Mouse (Mus musculus) hindbrain, postnatal 0 days (tissue): Measurements from ENCODE around the gene Paqr5. TPM values are rescaled to one million over a fixed set of nuclear protein-coding genes. Genes with fewer than 3 reads are reported as not detected.

Source experiments
- ATAC-seq: fragments of 200-750 bp; cut with Nextera tagmentation; 2 replicates; pipeline ENCODE4 v1.8.0; 2017; ENCODE audit warnings: mild to moderate bottlenecking, moderate TSS enrichment, moderate library complexity
- DNase-seq: peaks from one replicate; pipeline ENCODE4 v3.0.0-alpha.2; 2015; ENCODE audit warnings: low spot score
- H3K27ac ChIP-seq: fragments of 300-500 bp; sonication (generic); 2 replicates; pipeline ENCODE4 v1.5.1; 2014; ENCODE audit warnings: mild to moderate bottlenecking
- H3K27me3 ChIP-seq: fragments of 300-500 bp; sonication (generic); 2 replicates; pipeline ENCODE4 v1.6.1; 2014; ENCODE audit warnings: low read length, mixed read lengths; ENCODE audit not compliant: insufficient read depth
- H3K36me3 ChIP-seq: fragments of 300-500 bp; sonication (generic); 2 replicates; pipeline ENCODE4 v1.6.1; 2014; ENCODE audit warnings: low read length, mixed read lengths; ENCODE audit not compliant: insufficient read depth
- H3K4me1 ChIP-seq: fragments of 300-500 bp; sonication (generic); 2 replicates; pipeline ENCODE4 v1.6.1; 2014; ENCODE audit warnings: antibody characterized with exemption, low read length, mixed read lengths; ENCODE audit not compliant: insufficient read depth
- H3K4me2 ChIP-seq: fragments of 300-500 bp; sonication (generic); 2 replicates; pipeline ENCODE4 v1.6.1; 2014; ENCODE audit warnings: low read depth, mild to moderate bottlenecking, low read length, moderate library complexity, mixed read lengths
- H3K4me3 ChIP-seq: fragments of 300-500 bp; sonication (generic); 2 replicates; pipeline ENCODE4 v1.5.1; 2014; ENCODE audit warnings: low read length
- H3K9ac ChIP-seq: fragments of 300-500 bp; sonication (generic); replicated peaks from 2 replicates; pipeline ENCODE4 v1.6.1; 2014; ENCODE audit warnings: mild to moderate bottlenecking, low read length, moderate library complexity, mixed read lengths
- H3K9me3 ChIP-seq: fragments of 300-500 bp; sonication (generic); 2 replicates; pipeline ENCODE4 v1.6.1; 2016; ENCODE audit warnings: low read length, mixed read lengths
- CTCF ChIP-seq: IDR thresholded peaks from 2 replicates; pipeline ENCODE4 v1.5.1; 2016; ENCODE audit warnings: antibody characterized with exemption, control low read depth, low read depth
- WGBS: fragments of 180-500 bp; shearing (Covaris S2); extraction: QIAGEN DNeasy Blood & Tissue Kit; methylation state at CpG from one replicate; pipeline ENCODE4 v1.1.7; 2014; 5-methylcytosine and 5-hydroxymethylcytosine counted together
- polyA plus RNA-seq: library from polyadenylated mRNA; unstranded; fragments of >200 nt; fragmentation: Nextera tagmentation; extraction: Ambion mirVana; gene quantifications from 2 replicates; pipeline ENCODE4 v1.2.1, GENCODE M21; 2015
- total RNA-seq: library from RNA; depleted of rRNA; stranded (reverse); fragments of >200 nt; gene quantifications from 2 replicates; pipeline ENCODE4 v1.2.3, GENCODE M21; 2014

The Paqr5 gene
- total and polyA plus RNA-seq, 2 experiments from 2014 or later = 0.16 to 0.80 TPM

DNA sequence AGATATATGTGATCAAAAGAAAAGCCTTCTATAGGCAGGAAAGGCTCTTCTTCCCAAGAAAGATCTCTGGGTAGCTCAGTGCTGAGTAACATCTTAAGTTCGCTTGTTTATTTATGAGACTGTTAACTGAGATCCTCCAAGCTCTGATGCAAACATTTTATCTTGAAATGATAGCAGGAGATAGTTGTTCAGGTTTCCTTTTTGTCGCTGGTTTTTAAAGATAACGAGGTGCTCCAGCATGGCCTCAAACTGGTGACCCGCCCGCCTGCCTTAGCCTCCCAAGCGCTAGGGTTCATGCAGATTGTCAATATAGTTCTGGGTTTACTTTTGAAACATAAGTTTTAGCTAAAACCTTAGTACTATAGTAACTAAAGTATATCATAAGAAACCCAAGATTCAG lies 106.3 kb downstream of the Paqr5 start:
- Histone ChIP-seq H3K4me3 (no peak overlapping the region), H3K9ac (no peak overlapping the region), H3K27me3 (no peaks in the 10 kb centered on the region), H3K9me3 (no peaks in the 10 kb centered on the region), H3K36me3 (no peaks in the 10 kb centered on the region), H3K27ac (no peak overlapping the region), H3K4me2 (no peak overlapping the region), H3K4me1 (no peaks in the 10 kb centered on the region)
- 96% methylated on average over 6 of the region's 6 CpGs for WGBS
- ATAC-seq (no peak), DNase-seq (no peak)
- TF ChIP-seq CTCF = no peak

DNA sequence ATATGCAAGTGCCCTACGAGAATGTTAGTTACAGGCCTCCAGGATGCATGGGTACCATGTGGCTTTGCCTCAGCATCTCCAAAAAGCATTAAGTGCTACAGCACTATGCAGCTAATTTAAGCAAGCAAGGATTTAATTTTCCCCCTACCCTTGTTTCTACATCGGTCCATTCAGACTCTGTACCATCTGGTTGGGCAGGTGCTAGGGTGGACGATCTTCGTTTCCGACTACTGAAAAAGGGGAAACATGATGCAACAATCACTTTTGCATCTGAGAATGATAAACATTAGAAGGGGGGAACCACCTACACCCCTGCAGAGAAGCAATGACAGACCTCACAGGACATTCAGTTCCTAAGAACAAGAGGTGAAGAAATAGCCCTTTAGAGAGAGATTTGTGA lies 107.2 kb downstream of the Paqr5 start:
- Histone ChIP-seq H3K27me3 (no peaks in the 10 kb centered on the region), H3K9ac (no peak overlapping the region), H3K4me3 (no peak overlapping the region), H3K4me1 (no peaks in the 10 kb centered on the region), H3K4me2 (no peak overlapping the region), H3K27ac (no peak overlapping the region), H3K9me3 (no peaks in the 10 kb centered on the region), H3K36me3 (no peaks in the 10 kb centered on the region)
- DNase-seq = no peak
- TF ChIP-seq CTCF = no peak
- WGBS = 92% methylated on average over 5 of the region's 5 CpGs
- ATAC-seq = no peak

DNA sequence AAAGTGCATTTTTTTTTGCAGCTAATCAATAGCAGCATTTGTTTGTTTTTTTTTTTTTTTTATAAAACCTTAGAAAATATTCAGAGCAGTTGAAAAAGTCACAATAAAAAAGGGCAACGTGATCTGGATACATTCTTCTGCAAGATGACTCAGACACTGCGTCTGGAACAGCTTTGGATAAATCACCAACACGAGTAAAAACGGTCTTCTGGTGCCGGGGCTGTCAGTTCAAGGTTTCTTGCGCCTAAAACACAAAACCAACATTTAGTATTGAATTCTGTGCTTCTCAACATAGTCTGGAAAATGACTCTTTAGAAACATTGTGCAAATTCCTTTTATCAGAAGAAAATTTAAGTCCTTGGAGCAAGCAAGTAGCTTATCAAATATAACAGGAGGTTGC lies 109.2 kb downstream of the Paqr5 start:
- ATAC-seq = no peak
- peaks cover 3% of the 10 kb centered on the region for H3K36me3 ChIP-seq
- WGBS = 91% methylated on average over 6 of the region's 6 CpGs

DNA sequence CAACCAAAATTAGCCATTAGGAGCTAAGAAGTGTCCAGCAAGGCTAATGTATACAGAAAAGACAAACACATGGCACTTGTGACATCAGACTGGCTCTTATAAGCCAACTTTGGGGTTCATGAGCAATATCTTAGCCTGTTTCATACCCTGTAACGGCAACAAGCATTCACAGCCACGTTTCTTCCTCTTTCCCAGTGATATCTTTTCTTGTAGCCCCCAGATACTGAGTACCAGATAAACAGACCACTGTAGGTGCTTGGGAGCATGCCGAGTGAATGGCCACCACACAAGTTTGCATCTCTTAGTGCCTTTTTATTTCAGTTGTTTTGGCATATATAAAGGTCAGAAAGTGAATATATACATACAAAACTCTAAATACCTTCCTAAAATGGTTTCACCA lies 109.7 kb downstream of the Paqr5 start:
- no peak overlapping the region for H3K4me3 ChIP-seq
- TF ChIP-seq CTCF = no peak
- H3K27me3 ChIP-seq = no peaks in the 10 kb centered on the region
- H3K36me3 ChIP-seq = peaks cover 7% of the 10 kb centered on the region
- ATAC-seq = no peak
- 0 out of 2 replicates have a peak, but pooled peaks cover 3% of the 10 kb centered on the region for H3K4me1 ChIP-seq
- no peak overlapping the region for H3K9ac ChIP-seq
- no peak overlapping the region for H3K4me2 ChIP-seq
- no peak for DNase-seq
- H3K9me3 ChIP-seq = no peaks in the 10 kb centered on the region
- WGBS = 89% methylated on average over 3 of the region's 3 CpGs
- no peak overlapping the region for H3K27ac ChIP-seq

More for the DNA sequence above, 109.2 kb downstream of the Paqr5 start:
- no peak overlapping the region for H3K9ac ChIP-seq
- TF ChIP-seq CTCF = no peak
- no peak overlapping the region for H3K27ac ChIP-seq
- no peaks in the 10 kb centered on the region for H3K9me3 ChIP-seq
- H3K27me3 ChIP-seq = no peaks in the 10 kb centered on the region
- H3K4me2 ChIP-seq = no peak overlapping the region
- DNase-seq = no peak
- no peak overlapping the region for H3K4me3 ChIP-seq
- H3K4me1 ChIP-seq = 0 out of 2 replicates have a peak, but pooled peaks cover 3% of the 10 kb centered on the region

DNA sequence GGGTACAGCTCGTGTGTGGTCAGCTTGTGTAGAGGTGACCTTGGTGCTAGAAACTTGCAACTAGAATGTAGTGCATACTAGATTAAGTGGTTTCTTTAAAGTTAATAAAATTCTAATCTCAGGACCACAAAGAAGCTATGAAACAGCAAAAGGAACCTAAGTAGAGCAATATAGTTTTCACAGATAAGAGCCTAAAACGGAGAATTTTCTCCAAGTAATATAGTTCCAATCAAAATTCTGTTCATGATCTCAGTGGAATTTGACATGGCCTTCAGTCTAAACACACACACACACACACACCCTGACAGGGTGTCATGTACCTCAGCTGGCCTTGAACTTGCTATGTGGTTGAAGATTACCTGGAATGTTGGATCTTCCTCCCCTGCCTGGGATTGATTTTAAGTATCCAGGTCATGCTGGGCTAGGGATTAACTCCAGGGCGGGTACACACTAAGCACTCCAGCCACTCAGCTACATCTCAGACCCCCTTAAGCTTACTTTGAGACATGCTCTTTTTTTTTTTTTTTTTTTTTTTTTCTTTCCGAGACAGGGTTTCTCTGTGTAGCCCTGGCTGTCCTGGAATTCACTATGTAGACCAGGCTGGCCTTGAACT lies 111.2 kb downstream of the Paqr5 start:
- H3K4me1 ChIP-seq = 0 out of 2 replicates have a peak, but pooled peaks cover 3% of the 10 kb centered on the region
- no peaks in the 10 kb centered on the region for H3K27me3 ChIP-seq
- ATAC-seq = no peak
- TF ChIP-seq CTCF = no peak
- peak overlapping the region; percentile 94; the same call in 1 of the 2 replicates for H3K27ac ChIP-seq
- WGBS = 42% methylated on average over 4 of the region's 4 CpGs
- H3K4me3 ChIP-seq = peak overlapping the region; percentile 89; the same call in 1 of the 2 replicates
- peak overlapping the region; percentile 65 for H3K4me2 ChIP-seq
- no peaks in the 10 kb centered on the region for H3K9me3 ChIP-seq
- DNase-seq = no peak
- peak overlapping the region; percentile 69; the same call in 1 of the 2 replicates for H3K9ac ChIP-seq
- H3K36me3 ChIP-seq = peaks cover 14% of the 10 kb centered on the region

DNA sequence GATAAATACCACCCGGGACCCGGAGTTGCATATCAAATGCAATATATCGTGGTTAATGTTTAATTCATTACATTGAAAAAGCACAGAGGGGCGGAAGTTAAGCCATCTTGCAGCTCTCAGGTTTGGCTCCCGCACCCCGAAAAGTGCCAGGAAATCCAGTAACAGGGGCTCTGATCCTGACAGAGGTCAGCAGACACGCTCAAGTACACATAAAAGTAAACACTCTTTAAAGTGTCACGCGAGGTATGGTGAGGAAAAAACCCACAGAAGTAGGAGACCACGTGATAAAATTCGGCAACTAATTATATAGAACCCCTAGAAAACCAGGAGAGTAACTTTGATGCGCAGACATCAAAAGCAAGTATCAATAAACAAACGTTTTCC lies 111.7 kb downstream of the Paqr5 start:
- TF ChIP-seq CTCF = no peak
- Histone ChIP-seq H3K4me2 (peak overlapping the region; percentile 65), H3K36me3 (peaks cover 14% of the 10 kb centered on the region), H3K4me1 (0 out of 2 replicates have a peak, but pooled peaks cover 3% of the 10 kb centered on the region), H3K27ac (peak overlapping the region; percentile 94), H3K9me3 (no peaks in the 10 kb centered on the region), H3K9ac (peak overlapping the region; percentile 69), H3K4me3 (peak overlapping the region; percentile 89), H3K27me3 (no peaks in the 10 kb centered on the region)
- no peak for ATAC-seq
- no peak for DNase-seq
- WGBS = 3% methylated on average over 13 of the region's 13 CpGs

DNA sequence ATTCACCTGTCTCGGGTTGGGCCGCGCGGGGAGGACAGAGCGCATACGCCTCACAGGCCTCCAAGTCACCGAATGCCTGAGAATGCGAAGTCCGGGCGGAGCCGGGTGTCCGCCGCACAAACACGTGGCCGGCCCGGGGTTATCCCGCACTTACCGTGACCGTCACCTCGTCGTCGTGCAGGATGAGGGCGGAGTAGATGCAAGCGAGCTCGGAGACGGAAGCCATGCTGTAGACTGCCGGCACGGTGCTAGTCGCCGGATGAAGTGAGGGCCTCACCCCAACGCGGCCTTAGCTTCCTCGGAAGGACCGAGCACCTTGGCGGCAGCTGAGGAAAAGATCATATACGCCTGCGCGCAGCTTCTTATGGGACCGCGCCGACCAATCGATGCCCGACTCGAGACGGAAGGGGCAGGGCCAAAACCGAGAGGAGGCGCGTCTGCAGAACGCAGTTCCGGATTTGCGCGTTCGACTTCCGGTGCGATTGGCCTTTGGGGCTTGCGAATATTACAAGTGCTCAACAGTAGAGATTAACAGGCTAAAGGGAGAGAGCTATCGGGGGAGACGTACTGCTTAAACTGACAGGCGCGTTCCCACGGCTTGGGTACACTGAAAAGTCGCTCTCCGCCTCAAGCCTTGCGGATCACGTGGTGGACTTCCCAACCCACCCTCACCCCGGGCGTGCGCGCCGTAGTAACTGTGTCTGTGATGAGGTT lies 112.3 kb downstream of the Paqr5 start, which contains the start of gene Rplp1:
TSS of gene Rplp1 (minus strand) at position 340 of the 714 bp plus-strand sequence.
- under 1% methylated on average over 70 of the region's 70 CpGs for WGBS

More for the DNA sequence above, 112.3 kb downstream of the Paqr5 start, which contains the start of gene Rplp1:
- ATAC-seq = peak; percentile 97
- no peak for TF ChIP-seq CTCF
- 0 out of 2 replicates have a peak, but pooled peaks cover 3% of the 10 kb centered on the region for H3K4me1 ChIP-seq
- H3K9me3 ChIP-seq = no peaks in the 10 kb centered on the region
- no peaks in the 10 kb centered on the region for H3K27me3 ChIP-seq
- H3K27ac ChIP-seq = peak within 1 kb of the TSS; percentile 94
- peak; percentile 98 for DNase-seq
- H3K4me3 ChIP-seq = peak within 1 kb of the TSS; percentile 89
- H3K4me2 ChIP-seq = peak within 1 kb of the TSS; percentile 65
- peak within 1 kb of the TSS; percentile 69 for H3K9ac ChIP-seq
- peaks cover 14% of the 10 kb centered on the region for H3K36me3 ChIP-seq
